Mouse (Mus musculus) testis, adult 2 months (tissue): Measurements from ENCODE around the gene Olfr94.

Source experiments
- CTCF ChIP-seq: fragments of 200-500 bp; IDR thresholded peaks from 2 replicates; pipeline ENCODE4 v1.5.1; 2012; ENCODE audit warnings: low read depth, mild to moderate bottlenecking, inconsistent platforms, low read length, moderate library complexity; ENCODE audit not compliant: control insufficient read depth, insufficient read depth, insufficient replicate concordance
- POLR2A ChIP-seq: fragments of 200-500 bp; IDR thresholded peaks from 2 replicates; pipeline ENCODE4 v1.6.1; 2012; ENCODE audit warnings: low read depth, mild to moderate bottlenecking, inconsistent platforms, low read length, moderate library complexity; ENCODE audit not compliant: control insufficient read depth

DNA sequence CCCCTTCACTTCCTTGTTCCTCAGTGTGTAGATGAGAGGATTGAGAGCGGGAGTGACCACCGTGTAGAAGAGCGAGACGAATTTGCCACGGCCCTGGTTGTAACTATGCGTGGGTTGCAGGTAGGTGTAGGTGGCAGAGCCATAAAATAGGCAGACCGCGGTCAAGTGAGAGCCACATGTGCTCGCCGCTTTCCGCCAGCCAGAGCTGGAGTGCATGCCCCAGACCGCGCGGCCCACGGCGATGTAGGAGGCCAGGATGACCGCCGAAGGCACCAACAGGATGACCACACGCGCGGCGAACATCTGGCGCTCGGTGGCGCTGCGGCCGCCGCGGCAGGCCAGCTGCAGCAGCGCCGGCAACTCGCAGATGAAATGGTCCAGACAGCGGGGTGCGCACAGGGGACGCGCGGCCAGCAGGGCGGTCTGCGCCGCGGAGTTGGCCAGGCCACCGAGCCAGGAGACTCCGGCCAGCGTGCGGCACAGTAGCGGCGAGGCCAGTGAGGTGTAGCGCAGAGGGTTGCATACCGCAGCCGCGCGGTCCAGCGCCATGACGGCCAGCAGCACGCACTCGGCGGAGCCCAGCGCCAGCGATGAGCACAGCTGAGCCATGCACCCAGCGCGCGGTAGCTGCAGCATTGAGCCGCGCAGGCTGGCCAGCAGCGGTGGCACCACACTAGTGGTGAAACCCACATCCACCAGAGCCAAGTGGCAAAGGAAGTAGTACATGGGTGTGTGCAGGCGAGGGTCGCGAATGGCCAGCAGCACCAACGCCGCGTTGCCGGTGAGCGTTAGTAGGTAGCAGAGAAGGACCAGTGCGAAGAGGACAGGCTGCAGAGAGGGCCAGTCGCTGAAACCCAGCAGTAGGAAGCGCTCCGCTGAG is 3.7 kb downstream of the Olfr94 start:
- TF ChIP-seq CTCF (no peak), POLR2A (no peak)
